Comparison of ENCODE assay signal across 10 mouse cellular contexts in the genomic region with DNA sequence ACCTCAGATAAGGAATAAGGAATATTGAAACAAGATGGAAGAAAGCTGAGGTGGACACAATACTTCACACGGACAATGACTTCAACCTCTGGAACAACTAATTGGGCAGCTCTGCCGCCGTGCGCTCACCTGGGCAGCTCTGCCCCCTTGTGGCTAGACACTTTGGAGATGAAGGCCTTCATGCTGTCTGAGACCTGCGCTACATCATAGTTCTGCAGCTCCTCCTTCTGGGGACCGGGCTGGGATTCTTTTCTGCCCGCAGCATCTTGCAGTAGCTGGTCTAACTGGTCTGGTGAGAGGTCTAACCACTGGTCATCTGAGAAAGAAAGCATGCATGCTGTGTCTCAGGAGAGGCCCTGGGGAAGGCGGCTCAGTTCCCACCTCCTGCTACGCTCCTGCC. TPM values are rescaled to one million over a fixed set of nuclear protein-coding genes. Genes with fewer than 3 reads are reported as not detected.
DNase-seq lines count a peak whose midpoint lies in the region; ATAC-seq and TF ChIP-seq lines count a peak whose summit lies in the region.
"Had no signal": no experiment of that assay in that cellular context is flagged by ENCODE, and none has a peak within 500 bp of the region (broad histone marks: within the 10 kb centered on the region; RNA-seq: fewer than 3 reads in every experiment).

No protein-coding gene starts in this region.

- no peaks in the 10 kb centered on the region for H3K27me3 ChIP-seq in embryonic facial prominence, embryonic 11.5 days (ENCODE audit: control insufficient read depth, insufficient read depth, low read length)
- H3K27me3 ChIP-seq in lung, embryonic 14.5 days (ENCODE audit: insufficient read depth, low read length): no peaks in the 10 kb centered on the region
- H3K27me3 ChIP-seq: CH12.LX had no signal

- H3K36me3 ChIP-seq in embryonic facial prominence, embryonic 11.5 days (replicated peaks; ENCODE audit: control insufficient read depth, insufficient read depth, low read depth, low read length): peaks cover 2% of the 10 kb centered on the region; the same call in 1 of the 2 replicates
- peaks cover 70% of the 10 kb centered on the region for H3K36me3 ChIP-seq in lung, embryonic 14.5 days (ENCODE audit: insufficient read depth)

- WGBS in embryonic facial prominence, embryonic 11.5 days: 72% methylated on average over 9 of the region's 9 CpGs
- 62% methylated on average over 9 of the region's 9 CpGs for WGBS in lung, embryonic 14.5 days

- peak; percentile 37 for TF ChIP-seq CTCF in gastrocnemius, adult 2 months (IDR thresholded peaks at IDR 0.05)
- TF ChIP-seq CTCF in lung, embryonic 14.5 days (IDR thresholded peaks at IDR 0.05; ENCODE audit: low read depth): peak; percentile 57

- intact Hi-C loops in gastrocnemius, adult 2 months (cut with DNase I): no loop called here

- no peak for ATAC-seq in embryonic facial prominence, embryonic 11.5 days (replicated peaks; ENCODE audit: insufficient number of reproducible peaks, low FRiP score, low TSS enrichment, low read depth)
- no peak for ATAC-seq in lung, embryonic 14.5 days (ENCODE audit: insufficient read depth)
- ATAC-seq in granulocyte monocyte progenitor cell, adult 5-6 weeks (replicated peaks; ENCODE audit: poor library complexity, severe bottlenecking): no peak

- H3K4me3 ChIP-seq in gastrocnemius, adult 2 months: no peak overlapping the region
- H3K4me3 ChIP-seq in embryonic facial prominence, embryonic 11.5 days (ENCODE audit: low read depth, low read length): no peak overlapping the region
- no peak overlapping the region for H3K4me3 ChIP-seq in lung, embryonic 14.5 days (ENCODE audit: low read depth, low read length)
- H3K4me3 ChIP-seq: midbrain, embryonic 10.5 days had no signal

- H3K9ac ChIP-seq in embryonic facial prominence, embryonic 11.5 days (replicated peaks; ENCODE audit: low read length): no peak overlapping the region
- H3K9ac ChIP-seq in lung, embryonic 14.5 days: no peak overlapping the region

- H3K27ac ChIP-seq in gastrocnemius, adult 2 months: no peak overlapping the region
- H3K27ac ChIP-seq in embryonic facial prominence, embryonic 11.5 days (replicated peaks; ENCODE audit: low read depth, low read length): no peak overlapping the region
- H3K27ac ChIP-seq in lung, embryonic 14.5 days (ENCODE audit: low read depth): no peak overlapping the region
- H3K27ac ChIP-seq: midbrain, embryonic 10.5 days had no signal

- no peak for DNase-seq in gastrocnemius, adult 2 months
- DNase-seq in gastrocnemius, postnatal 10 days: no peak
- peak; percentile 32 to 35 for DNase-seq in B cell, adult 2 months
- peak; percentile 64 for DNase-seq in embryonic facial prominence, embryonic 11.5 days (ENCODE audit: low spot score)
- DNase-seq in lung, embryonic 14.5 days: peak; percentile 50
- DNase-seq in MN1 (ENCODE audit: low spot score): no peak
- DNase-seq in cerebellum, adult 9-10 months: no peak

- no peaks in the 10 kb centered on the region for H3K9me3 ChIP-seq in embryonic facial prominence, embryonic 11.5 days (replicated peaks; ENCODE audit: control insufficient read depth, low read length)
- H3K9me3 ChIP-seq in lung, embryonic 14.5 days (ENCODE audit: low read depth, low read length): no peaks in the 10 kb centered on the region
- H3K9me3 ChIP-seq: midbrain, embryonic 10.5 days had no signal

- no peaks in the 10 kb centered on the region for H3K4me1 ChIP-seq in embryonic facial prominence, embryonic 11.5 days (ENCODE audit: control insufficient read depth, insufficient read depth, low read length)
- no peaks in the 10 kb centered on the region for H3K4me1 ChIP-seq in lung, embryonic 14.5 days (ENCODE audit: insufficient read depth)
- H3K4me1 ChIP-seq: midbrain, embryonic 10.5 days had no signal

- no peak overlapping the region for H3K4me2 ChIP-seq in embryonic facial prominence, embryonic 11.5 days (ENCODE audit: low read depth, low read length)
- no peak overlapping the region for H3K4me2 ChIP-seq in lung, embryonic 14.5 days

RNA-seq across cellular contexts. Expression of a gene that starts 19.4 kb away (rescaled TPM):
- total RNA-seq in gastrocnemius, adult 2 months (2021): 10 to 100 TPM; 32.7 to 38.9 TPM
- 10 to 100 TPM; 27.1 to 28.8 TPM for total RNA-seq in gastrocnemius, postnatal 10 days (2021)
- polyA plus RNA-seq in embryonic facial prominence, embryonic 11.5 days (2014; fragmentation: Nextera tagmentation; extraction: Ambion mirVana): 66.3 and 70.2 TPM in 2 replicates
- 56.8 and 60.6 TPM in 2 replicates for polyA plus RNA-seq in lung, embryonic 14.5 days (2014; fragmentation: Nextera tagmentation; extraction: Ambion mirVana)
- total RNA-seq in granulocyte monocyte progenitor cell, adult 5-6 weeks (2014; fragmentation: Nextera tagmentation): 52.6 and 57.0 TPM in 2 replicates
- 52.2 and 70.0 TPM in 2 replicates for total RNA-seq in granulocyte monocyte progenitor cell, adult 5-6 weeks (2017)

RNA-seq across cellular contexts. Expression of a gene that starts 19.5 kb away (rescaled TPM):
- total RNA-seq in gastrocnemius, adult 2 months (2021): 10 to 100 TPM; 18.2 to 22.7 TPM
- total RNA-seq in gastrocnemius, postnatal 10 days (2021): 10 to 100 TPM; 17.3 to 22.6 TPM
- polyA plus RNA-seq in embryonic facial prominence, embryonic 11.5 days (2014; fragmentation: Nextera tagmentation; extraction: Ambion mirVana): 49.0 and 52.9 TPM in 2 replicates
- polyA plus RNA-seq in lung, embryonic 14.5 days (2014; fragmentation: Nextera tagmentation; extraction: Ambion mirVana): 42.8 and 44.4 TPM in 2 replicates
- 20.6 and 28.2 TPM in 2 replicates for total RNA-seq in granulocyte monocyte progenitor cell, adult 5-6 weeks (2014; fragmentation: Nextera tagmentation)
- 27.9 and 28.1 TPM in 2 replicates for total RNA-seq in granulocyte monocyte progenitor cell, adult 5-6 weeks (2017)

RNA-seq across cellular contexts. Expression of a gene that starts 34.0 kb away (rescaled TPM):
- total RNA-seq in gastrocnemius, adult 2 months (2021): 10 to 100 TPM; 26.9 to 32.3 TPM
- total RNA-seq in gastrocnemius, postnatal 10 days (2021): 10 to 100 TPM; 21.3 to 22.9 TPM
- 8.9 and 10.7 TPM in 2 replicates for polyA plus RNA-seq in embryonic facial prominence, embryonic 11.5 days (2014; fragmentation: Nextera tagmentation; extraction: Ambion mirVana)
- 14.7 and 15.0 TPM in 2 replicates for polyA plus RNA-seq in lung, embryonic 14.5 days (2014; fragmentation: Nextera tagmentation; extraction: Ambion mirVana)
- total RNA-seq in granulocyte monocyte progenitor cell, adult 5-6 weeks (2014; fragmentation: Nextera tagmentation): 17.5 and 18.2 TPM in 2 replicates
- total RNA-seq in granulocyte monocyte progenitor cell, adult 5-6 weeks (2017): 8.0 and 15.7 TPM in 2 replicates

RNA-seq across cellular contexts. Expression of a gene that starts 59.5 kb away (rescaled TPM):
- not detected for total RNA-seq in gastrocnemius, adult 2 months (2021)
- total RNA-seq in gastrocnemius, postnatal 10 days (2021): not detected
- polyA plus RNA-seq in embryonic facial prominence, embryonic 11.5 days (2014; fragmentation: Nextera tagmentation; extraction: Ambion mirVana): 0.31 TPM in 1 of 2 replicates, not detected in the other
- 2.6 and 3.0 TPM in 2 replicates for polyA plus RNA-seq in lung, embryonic 14.5 days (2014; fragmentation: Nextera tagmentation; extraction: Ambion mirVana)
- total RNA-seq in granulocyte monocyte progenitor cell, adult 5-6 weeks (2014; fragmentation: Nextera tagmentation): not detected in 2 replicates
- not detected in 2 replicates for total RNA-seq in granulocyte monocyte progenitor cell, adult 5-6 weeks (2017)
- total RNA-seq: CH12.LX had no signal
- polyA plus RNA-seq: midbrain, embryonic 10.5 days had no signal

Comparison
In these comparisons a context has a peak if more than half of its experiments do, and no peak if none do; other contexts are left out.
1. DNase-seq: peak in B cell, adult 2 months (2 of 2), embryonic facial prominence, embryonic 11.5 days (single experiment) and lung, embryonic 14.5 days (single experiment); none in gastrocnemius, adult 2 months (single experiment), gastrocnemius, postnatal 10 days (single experiment), MN1 (single experiment) and cerebellum, adult 9-10 months (single experiment).